Mouse (Mus musculus) heart, postnatal 0 days (tissue): ENCODE results near the gene 9430007A20Rik.

Experiments used
- CTCF ChIP-seq: IDR thresholded peaks from 2 replicates; pipeline ENCODE4 v1.5.1; 2016; ENCODE audit warnings: antibody characterized with exemption, control low read depth, low read depth
- EP300 ChIP-seq: IDR thresholded peaks from 2 replicates; pipeline ENCODE4 v1.6.1; 2016; ENCODE audit warnings: antibody characterized with exemption, low read depth

- no peak for TF ChIP-seq CTCF
- TF ChIP-seq EP300, result no peak
Measured at GRCm38 (mm10) chr4:144561205-144561604, 41.6 kb downstream of the 9430007A20Rik start.
